Mouse (Mus musculus): ENCODE data around the gene Auts2.

The Auts2 gene

GRCm38 (mm10) chr5:132500817-132501231, 42.3 kb downstream of the Auts2 start:
- in situ Hi-C loops (cut with MboI, MseI), result no loop called here

GRCm38 (mm10) chr5:132498896-132499295, 44.2 kb downstream of the Auts2 start:
- in situ Hi-C loops (cut with MboI, MseI), result no loop called here

- in situ Hi-C loops (cut with MboI, MseI), result no loop called here
Observed at GRCm38 (mm10) chr5:132498045-132498444, 45.1 kb downstream of the Auts2 start.

DNA sequence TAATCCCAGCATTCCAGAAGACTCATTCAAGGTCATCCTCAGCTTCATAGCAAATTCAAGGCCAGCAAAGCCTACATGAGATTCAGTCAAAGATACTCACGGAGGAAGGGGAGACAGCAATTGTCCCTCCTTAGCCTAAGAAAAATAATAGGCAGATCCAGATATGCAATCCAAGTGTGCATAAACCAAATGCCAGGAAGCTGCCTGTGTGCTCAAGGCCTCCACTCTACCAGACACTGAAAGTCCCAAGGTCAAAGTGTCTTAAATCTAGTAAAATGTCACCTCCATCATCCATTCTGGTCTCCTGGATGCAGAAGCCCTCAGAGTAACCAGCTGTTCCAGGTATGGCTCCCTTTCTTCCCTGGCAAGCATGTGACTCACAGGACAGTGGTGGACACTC, 50.4 kb downstream of the Auts2 start:
- in situ Hi-C loops (cut with MboI, MseI), result no loop called here

DNA sequence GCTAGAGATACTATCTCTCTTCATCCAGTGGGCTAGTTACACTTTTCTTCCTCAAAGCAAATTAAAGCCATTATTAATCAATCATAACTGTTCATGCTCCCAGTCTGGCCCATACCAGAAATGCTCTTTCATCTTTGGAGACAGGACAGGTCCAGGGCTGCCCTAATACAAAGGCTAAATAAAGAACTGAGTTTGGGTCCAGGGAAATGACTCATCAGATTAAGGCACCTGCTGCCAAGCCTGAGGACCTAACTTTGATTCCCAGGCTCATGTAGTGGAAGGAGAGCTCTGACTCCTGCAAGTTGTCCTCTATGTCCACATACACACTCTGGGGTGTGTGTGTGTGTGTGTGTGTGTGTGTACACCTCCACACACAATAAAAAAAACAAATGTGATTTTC, 51.1 kb downstream of the Auts2 start:
- in situ Hi-C loops (cut with MboI, MseI), result no loop called here

- in situ Hi-C loops (cut with MboI, MseI), result no loop called here
Observed at GRCm38 (mm10) chr5:132491508-132491907, 51.6 kb downstream of the Auts2 start.

- in situ Hi-C loops (cut with MboI, MseI), result no loop called here
Observed at GRCm38 (mm10) chr5:132490326-132490725, 52.8 kb downstream of the Auts2 start.

- in situ Hi-C loops (cut with MboI, MseI), result no loop called here
Observed at GRCm38 (mm10) chr5:132489736-132490313, 53.3 kb downstream of the Auts2 start.

DNA sequence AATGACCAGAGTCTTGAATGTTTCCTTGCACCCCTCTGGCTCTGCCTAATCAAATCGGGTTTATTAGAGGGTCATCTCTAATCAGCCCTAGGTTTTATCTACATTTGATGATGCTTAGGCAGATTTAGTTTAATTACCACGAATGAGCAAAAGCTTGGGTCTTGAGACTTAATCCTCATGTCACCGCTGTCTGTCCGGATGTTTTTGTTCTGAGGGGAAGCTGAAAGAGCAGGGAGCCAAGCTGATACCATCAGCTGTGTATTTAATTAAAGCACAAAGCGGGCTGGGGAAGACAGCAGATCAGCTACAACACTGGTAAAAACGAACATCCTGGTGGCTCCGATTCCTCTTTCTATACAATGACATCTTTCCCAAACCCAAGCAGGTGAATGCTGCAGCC, 56.3 kb downstream of the Auts2 start:
- in situ Hi-C loops (cut with MboI, MseI), result no loop called here

GRCm38 (mm10) chr5:132485994-132486393, 57.1 kb downstream of the Auts2 start:
- in situ Hi-C loops (cut with MboI, MseI), result no loop called here

DNA sequence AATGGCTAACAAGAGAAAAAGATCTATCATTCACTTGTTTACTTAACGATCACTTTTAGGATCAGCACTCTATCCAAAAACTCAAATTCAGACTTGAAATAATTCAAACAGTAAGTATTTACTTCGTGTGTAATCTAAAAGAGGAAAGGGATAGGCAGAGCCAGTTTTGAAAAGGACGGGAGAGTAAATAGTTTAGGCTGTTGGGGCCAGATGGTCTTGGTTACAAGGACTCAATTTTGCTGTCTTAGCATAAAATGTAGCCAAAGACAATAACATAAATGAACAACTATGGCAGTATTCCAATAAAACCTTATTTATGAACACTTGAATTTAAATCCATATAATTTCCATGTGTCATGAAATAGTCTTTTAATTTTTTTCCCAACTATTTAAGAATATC, 57.7 kb downstream of the Auts2 start:
- in situ Hi-C loops (cut with MboI, MseI), result no loop called here

DNA sequence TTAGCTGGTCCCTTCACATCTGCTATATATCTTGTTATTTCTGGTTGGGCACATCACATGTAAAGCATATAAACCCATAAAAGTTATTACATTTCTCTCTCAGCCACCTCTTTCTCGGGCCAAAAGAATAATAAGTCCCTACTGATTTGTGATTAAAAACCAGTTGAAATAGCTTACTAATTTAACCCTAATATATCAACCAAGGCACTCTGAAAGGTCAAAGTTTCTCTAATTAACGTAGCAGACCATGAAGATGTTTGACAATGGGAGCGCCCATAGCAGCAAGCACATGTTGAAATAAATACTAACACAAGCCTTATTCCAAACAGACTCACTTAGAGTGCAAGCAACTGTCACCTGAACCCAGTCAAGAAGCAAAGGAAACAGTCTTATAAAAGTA, 61.7 kb downstream of the Auts2 start:
- in situ Hi-C loops (cut with MboI, MseI), result no loop called here

DNA sequence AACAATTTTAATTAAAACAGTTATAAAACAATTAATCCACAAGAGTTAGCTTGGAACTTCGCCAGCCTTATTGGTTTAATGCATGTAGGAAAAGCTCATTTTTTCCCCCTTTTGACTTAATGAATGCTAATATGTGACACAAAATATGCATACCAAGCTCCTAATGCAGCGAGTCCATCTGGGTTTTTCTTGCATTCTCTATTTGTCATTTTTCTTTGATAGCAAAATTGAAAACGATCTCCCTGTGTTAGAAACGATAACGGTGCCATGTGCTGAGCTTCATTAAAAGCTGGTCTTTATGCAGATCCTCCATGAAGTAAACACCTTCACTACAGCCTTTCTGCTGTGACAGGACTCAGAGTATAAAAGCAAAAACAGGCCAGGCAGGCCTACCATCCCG, 62.7 kb downstream of the Auts2 start:
- in situ Hi-C loops (cut with MboI, MseI), result no loop called here

- in situ Hi-C loops (cut with MboI, MseI), result no loop called here
Observed at GRCm38 (mm10) chr5:132479227-132479857, 63.8 kb downstream of the Auts2 start.

GRCm38 (mm10) chr5:132477533-132477932, 65.6 kb downstream of the Auts2 start:
- in situ Hi-C loops (cut with MboI, MseI), result no loop called here

DNA sequence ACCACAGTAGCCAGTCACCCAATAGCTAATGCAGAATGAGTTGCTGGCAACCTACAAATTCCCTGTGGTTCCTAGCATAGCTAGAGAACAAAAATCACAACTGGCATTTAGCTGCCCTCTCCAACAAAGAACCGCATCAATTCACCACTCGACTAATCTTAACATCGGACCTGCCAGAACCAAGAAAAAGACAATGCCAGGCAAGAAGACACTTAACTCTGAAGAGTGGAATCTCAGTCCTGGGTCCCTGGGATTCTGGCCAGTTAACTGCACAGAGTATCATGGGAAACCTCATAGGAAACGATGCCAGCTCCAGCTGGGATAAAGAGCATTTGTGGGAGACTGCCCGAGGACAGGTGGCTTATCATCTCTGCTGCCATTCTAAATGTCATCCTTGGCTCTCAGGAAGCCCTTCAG, 70.2 kb downstream of the Auts2 start:
- in situ Hi-C loops (cut with MboI, MseI), result no loop called here

GRCm38 (mm10) chr5:132472184-132472829, 70.8 kb downstream of the Auts2 start:
- in situ Hi-C loops (cut with MboI, MseI), result no loop called here

DNA sequence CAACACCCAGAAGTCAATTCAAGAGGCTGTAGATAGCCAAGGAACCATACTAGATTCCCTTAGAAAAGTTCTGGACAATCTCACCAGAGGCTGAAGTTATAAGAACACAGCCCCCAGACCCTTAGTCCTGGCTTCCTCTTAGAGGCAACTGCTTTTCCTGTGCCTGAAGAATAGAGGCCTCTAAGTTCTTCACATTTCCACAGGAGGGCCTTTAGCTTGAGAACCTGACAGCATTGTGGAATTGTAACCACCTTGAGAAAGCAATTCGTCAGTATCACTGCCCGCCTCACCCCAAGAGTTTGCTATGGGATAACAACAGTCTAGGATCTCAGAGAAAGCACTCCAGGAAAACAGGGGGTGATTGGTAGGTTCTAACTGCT, 75.8 kb downstream of the Auts2 start:
- in situ Hi-C loops (cut with MboI, MseI), result no loop called here

- in situ Hi-C loops (cut with MboI, MseI), result no loop called here
Observed at GRCm38 (mm10) chr5:132466427-132467363, 76.4 kb downstream of the Auts2 start.

DNA sequence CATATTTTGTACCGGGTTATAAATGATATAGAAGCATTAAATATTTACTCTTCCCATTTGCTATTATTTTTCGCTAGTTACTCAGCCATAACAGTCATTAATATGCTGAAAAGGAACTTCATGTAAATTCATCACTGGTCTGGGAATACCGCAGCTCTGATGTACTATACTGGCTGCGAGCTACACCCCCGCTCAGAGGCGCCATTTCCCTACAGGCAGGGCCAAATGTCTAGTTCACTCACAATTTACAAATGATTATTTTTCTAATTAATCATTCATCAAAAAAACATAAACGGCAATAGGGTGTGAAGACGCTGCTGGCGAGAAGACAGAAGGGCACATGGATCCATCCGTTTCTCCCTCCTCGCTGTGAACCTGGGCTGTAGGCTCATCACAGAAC, 80.6 kb downstream of the Auts2 start:
- in situ Hi-C loops (cut with MboI, MseI), result no loop called here

GRCm38 (mm10) chr5:132458498-132458897, 84.6 kb downstream of the Auts2 start:
- in situ Hi-C loops (cut with MboI, MseI), result no loop called here

GRCm38 (mm10) chr5:132452381-132452780, 90.8 kb downstream of the Auts2 start:
- in situ Hi-C loops (cut with MboI, MseI), result no loop called here
